Comparison of ENCODE assay signal across 8 mouse cellular contexts in the genomic region with DNA sequence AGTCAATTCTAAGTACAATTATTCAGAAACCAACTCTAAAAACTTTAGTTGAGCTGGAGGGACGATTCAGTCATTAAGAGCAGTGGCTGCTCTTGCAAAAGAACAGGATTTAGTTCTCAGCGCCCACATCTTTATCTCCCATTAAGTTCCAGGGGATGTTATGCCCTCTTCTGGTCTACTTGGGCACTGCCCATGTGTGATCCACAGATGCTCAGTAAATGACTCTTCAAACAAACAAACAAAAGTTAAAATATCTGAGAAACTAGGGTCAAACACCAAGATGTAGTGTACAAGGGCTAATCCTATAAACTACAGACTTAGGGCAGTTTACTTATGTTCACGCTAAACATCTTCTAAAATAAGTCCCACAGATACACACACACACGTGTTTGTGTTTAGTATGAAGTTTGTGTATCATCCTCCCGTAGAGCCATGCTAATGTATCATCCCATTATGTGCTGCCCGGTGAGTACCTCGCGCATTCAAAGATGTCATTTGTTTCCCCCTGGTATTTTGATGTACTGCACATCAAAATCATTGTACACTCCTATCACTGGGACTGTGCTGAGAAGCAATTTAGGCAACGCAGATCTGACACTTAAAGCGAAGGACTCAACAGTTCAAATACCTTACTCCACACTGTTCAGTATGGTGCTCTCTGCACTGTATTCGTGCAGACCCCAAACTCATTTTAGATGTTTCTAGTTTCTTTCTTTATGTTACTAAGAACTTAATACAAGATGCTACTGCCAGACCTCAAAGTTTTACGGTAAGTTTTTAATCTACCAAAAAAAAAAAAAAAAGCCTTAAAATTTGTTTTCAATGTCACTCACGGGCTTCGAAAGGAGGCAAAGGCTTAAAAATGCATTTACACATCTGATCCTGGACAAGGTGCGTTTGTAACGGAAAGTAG. TPM values are rescaled to one million over a fixed set of nuclear protein-coding genes. Genes with fewer than 3 reads are reported as not detected.
DNase-seq lines count a peak whose midpoint lies in the region; ATAC-seq and TF ChIP-seq lines count a peak whose summit lies in the region.

No protein-coding gene starts in this region.

- H3K36me3 ChIP-seq in kidney, embryonic 14.5 days (ENCODE audit: control insufficient read depth, insufficient read depth, low read length): peaks cover 3% of the 10 kb centered on the region; the same call in 1 of the 2 replicates
- peaks cover 21% of the 10 kb centered on the region for H3K36me3 ChIP-seq in heart, postnatal 0 days (replicated peaks; ENCODE audit: control insufficient read depth, insufficient read depth, low read length)
- peaks cover 14% of the 10 kb centered on the region for H3K36me3 ChIP-seq in liver, embryonic 15.5 days (replicated peaks)

- H3K4me2 ChIP-seq in kidney, embryonic 14.5 days (replicated peaks; ENCODE audit: low read depth, low read length): peak overlapping the region; percentile 67
- H3K4me2 ChIP-seq in heart, postnatal 0 days (ENCODE audit: low read depth, low read length): peak overlapping the region; percentile 97
- H3K4me2 ChIP-seq in liver, embryonic 15.5 days: peak overlapping the region; percentile 92

- no peaks in the 10 kb centered on the region for H3K4me1 ChIP-seq in kidney, embryonic 14.5 days (ENCODE audit: control insufficient read depth, insufficient read depth, low read length)
- H3K4me1 ChIP-seq in heart, postnatal 0 days (ENCODE audit: control insufficient read depth, insufficient read depth): peaks cover 4% of the 10 kb centered on the region
- H3K4me1 ChIP-seq in liver, embryonic 15.5 days (replicated peaks): peaks cover 20% of the 10 kb centered on the region

- TF ChIP-seq EP300 in heart, postnatal 0 days (IDR thresholded peaks at IDR 0.05; ENCODE audit: low read depth): no peak

- H3K9me3 ChIP-seq in kidney, embryonic 14.5 days (ENCODE audit: control insufficient read depth, low read length): no peaks in the 10 kb centered on the region
- H3K9me3 ChIP-seq in heart, postnatal 0 days (replicated peaks; ENCODE audit: control insufficient read depth, low read length): no peaks in the 10 kb centered on the region
- no peaks in the 10 kb centered on the region for H3K9me3 ChIP-seq in liver, embryonic 15.5 days (replicated peaks)

- 33% methylated on average over 16 of the region's 16 CpGs for WGBS in kidney, embryonic 14.5 days
- 32% methylated on average over 16 of the region's 16 CpGs for WGBS in heart, postnatal 0 days
- WGBS in liver, embryonic 15.5 days (ENCODE audit: insufficient replicate concordance): 26% methylated on average over 16 of the region's 16 CpGs

- H3K27me3 ChIP-seq in kidney, embryonic 14.5 days (ENCODE audit: control insufficient read depth, insufficient read depth, low read length): no peaks in the 10 kb centered on the region
- no peaks in the 10 kb centered on the region for H3K27me3 ChIP-seq in heart, postnatal 0 days (ENCODE audit: control insufficient read depth, insufficient read depth, low read length)
- H3K27me3 ChIP-seq in liver, embryonic 15.5 days: no peaks in the 10 kb centered on the region

- DNase-seq in kidney, adult 11 months: no peak
- DNase-seq in brain, adult 2 months (ENCODE audit: low read depth, low spot score): peak; percentile 49
- no peak for DNase-seq in heart, postnatal 0 days (ENCODE audit: low spot score)
- peak; percentile 35 for DNase-seq in retina, postnatal 1 day
- no peak for DNase-seq in gastrocnemius, postnatal 4 days (ENCODE audit: low spot score in 2 of 2)
- DNase-seq in frontal cortex, adult 2 months (ENCODE audit: extremely low spot score in 1 of 2, low spot score in 1 of 2): no peak

- H3K27ac ChIP-seq in kidney, embryonic 14.5 days (ENCODE audit: low read depth, low read length): peak overlapping the region; percentile 73; the same call in 1 of the 2 replicates
- H3K27ac ChIP-seq in heart, postnatal 0 days (ENCODE audit: low read depth): peak overlapping the region; percentile 87
- peak overlapping the region; percentile 88 for H3K27ac ChIP-seq in liver, embryonic 15.5 days (replicated peaks)

- H3K4me3 ChIP-seq in kidney, embryonic 14.5 days (ENCODE audit: low read length): peak overlapping the region; percentile 88
- H3K4me3 ChIP-seq in heart, postnatal 0 days (ENCODE audit: low read depth, low read length): peak overlapping the region; percentile 90
- H3K4me3 ChIP-seq in liver, embryonic 15.5 days (replicated peaks): peak overlapping the region; percentile 90

- ATAC-seq in kidney, embryonic 14.5 days (ENCODE audit: low FRiP score, low TSS enrichment): no peak
- ATAC-seq in heart, postnatal 0 days (ENCODE audit: insufficient read depth, low read depth): no peak
- peak; percentile 45; the same call in 1 of the 2 replicates for ATAC-seq in liver, embryonic 15.5 days (ENCODE audit: insufficient read depth)

- TF ChIP-seq CTCF in heart, postnatal 0 days (IDR thresholded peaks at IDR 0.05; ENCODE audit: low read depth): peak; percentile 29

- peak overlapping the region; percentile 95 for H3K9ac ChIP-seq in kidney, embryonic 14.5 days (ENCODE audit: low read depth, low read length)
- H3K9ac ChIP-seq in heart, postnatal 0 days (replicated peaks; ENCODE audit: low read depth, low read length): peak overlapping the region; percentile 95
- peak overlapping the region; percentile 98 for H3K9ac ChIP-seq in liver, embryonic 15.5 days

RNA-seq across cellular contexts. Expression of a gene that starts 0.9 kb away (rescaled TPM):
- 31.5 and 33.8 TPM in 2 replicates for polyA plus RNA-seq in kidney, embryonic 14.5 days (2014; fragmentation: Nextera tagmentation; extraction: Ambion mirVana)
- total RNA-seq in heart, postnatal 0 days (2014; rRNA removed; ENCODE audit: low replicate concordance): 16.7 and 19.5 TPM in 2 replicates
- 26.8 and 28.9 TPM in 2 replicates for polyA plus RNA-seq in heart, postnatal 0 days (2015; fragmentation: Nextera tagmentation; extraction: Ambion mirVana)
- polyA plus RNA-seq in liver, embryonic 15.5 days (2015; fragmentation: Nextera tagmentation; extraction: Ambion mirVana): 14.1 and 14.9 TPM in 2 replicates
- 10 to 100 TPM in 1 of 2 experiments, 1 to 10 TPM in 1; 9.1 to 11.4 TPM for total RNA-seq in gastrocnemius, postnatal 4 days (2021)
- 8.4 and 8.9 TPM in 2 replicates for polyA plus RNA-seq in frontal cortex, adult 2 months (2012; rRNA removed)

RNA-seq across cellular contexts. Expression of a gene that starts 21.4 kb away (rescaled TPM):
- polyA plus RNA-seq in kidney, embryonic 14.5 days (2014; fragmentation: Nextera tagmentation; extraction: Ambion mirVana): 168 and 209 TPM in 2 replicates
- 25.1 and 57.1 TPM in 2 replicates for total RNA-seq in heart, postnatal 0 days (2014; rRNA removed; ENCODE audit: low replicate concordance)
- 195 and 202 TPM in 2 replicates for polyA plus RNA-seq in heart, postnatal 0 days (2015; fragmentation: Nextera tagmentation; extraction: Ambion mirVana)
- polyA plus RNA-seq in liver, embryonic 15.5 days (2015; fragmentation: Nextera tagmentation; extraction: Ambion mirVana): 101 and 122 TPM in 2 replicates
- total RNA-seq in gastrocnemius, postnatal 4 days (2021): 10 to 100 TPM; 67.9 to 81.1 TPM
- 46.7 and 48.2 TPM in 2 replicates for polyA plus RNA-seq in frontal cortex, adult 2 months (2012; rRNA removed)

RNA-seq across cellular contexts. Expression of a gene that starts 21.4 kb away (rescaled TPM):
- 19.5 and 22.4 TPM in 2 replicates for polyA plus RNA-seq in kidney, embryonic 14.5 days (2014; fragmentation: Nextera tagmentation; extraction: Ambion mirVana)
- total RNA-seq in heart, postnatal 0 days (2014; rRNA removed; ENCODE audit: low replicate concordance): 0.42 and 4.4 TPM in 2 replicates
- 3.9 and 4.0 TPM in 2 replicates for polyA plus RNA-seq in heart, postnatal 0 days (2015; fragmentation: Nextera tagmentation; extraction: Ambion mirVana)
- 10.0 and 11.5 TPM in 2 replicates for polyA plus RNA-seq in liver, embryonic 15.5 days (2015; fragmentation: Nextera tagmentation; extraction: Ambion mirVana)
- total RNA-seq in gastrocnemius, postnatal 4 days (2021): 1 to 10 TPM; 5.5 to 7.0 TPM
- 37.6 and 38.1 TPM in 2 replicates for polyA plus RNA-seq in frontal cortex, adult 2 months (2012; rRNA removed)

RNA-seq across cellular contexts. Expression of a gene that starts 25.7 kb away (rescaled TPM):
- polyA plus RNA-seq in kidney, embryonic 14.5 days (2014; fragmentation: Nextera tagmentation; extraction: Ambion mirVana): 0.42 and 0.49 TPM in 2 replicates
- 13.5 and 21.0 TPM in 2 replicates for total RNA-seq in heart, postnatal 0 days (2014; rRNA removed; ENCODE audit: low replicate concordance)
- polyA plus RNA-seq in heart, postnatal 0 days (2015; fragmentation: Nextera tagmentation; extraction: Ambion mirVana): 22.1 and 22.6 TPM in 2 replicates
- polyA plus RNA-seq in liver, embryonic 15.5 days (2015; fragmentation: Nextera tagmentation; extraction: Ambion mirVana): 3.4 and 4.2 TPM in 2 replicates
- total RNA-seq in gastrocnemius, postnatal 4 days (2021): 10 to 100 TPM in 1 of 2 experiments, 1 to 10 TPM in 1; 5.4 to 11.6 TPM
- polyA plus RNA-seq in frontal cortex, adult 2 months (2012; rRNA removed): 1.4 and 1.8 TPM in 2 replicates

Comparison
In these comparisons a context has a peak if more than half of its experiments do, and no peak if none do; other contexts are left out.
1. DNase-seq: peak in brain, adult 2 months (single experiment) and retina, postnatal 1 day (single experiment); none in kidney, adult 11 months (single experiment), heart, postnatal 0 days (single experiment), gastrocnemius, postnatal 4 days (0 of 2) and frontal cortex, adult 2 months (0 of 2).
2. Peak in every context shown above with its lines, with median percentiles within 50 percentile points of each other: H3K27ac ChIP-seq, H3K4me2 ChIP-seq, H3K4me3 ChIP-seq and H3K9ac ChIP-seq.